Mouse (Mus musculus) brain, embryonic 14.5 days (tissue): ENCODE data around the gene Faap100.

Experiments
- CTCF ChIP-seq: fragments of 200-500 bp; IDR thresholded peaks from 2 replicates; pipeline ENCODE4 v1.5.1; 2012; ENCODE audit warnings: inconsistent platforms, mild to moderate bottlenecking, moderate library complexity, borderline replicate concordance; ENCODE audit not compliant: insufficient read depth, insufficient read length; ENCODE audit errors: extremely low read depth
- POLR2A ChIP-seq: fragments of 200-500 bp; IDR thresholded peaks from 2 replicates; pipeline ENCODE4 v1.6.1; 2012; ENCODE audit warnings: mild to moderate bottlenecking, inconsistent platforms, borderline replicate concordance; ENCODE audit not compliant: poor library complexity, insufficient read depth, insufficient read length, severe bottlenecking; ENCODE audit errors: extremely low read depth

DNA sequence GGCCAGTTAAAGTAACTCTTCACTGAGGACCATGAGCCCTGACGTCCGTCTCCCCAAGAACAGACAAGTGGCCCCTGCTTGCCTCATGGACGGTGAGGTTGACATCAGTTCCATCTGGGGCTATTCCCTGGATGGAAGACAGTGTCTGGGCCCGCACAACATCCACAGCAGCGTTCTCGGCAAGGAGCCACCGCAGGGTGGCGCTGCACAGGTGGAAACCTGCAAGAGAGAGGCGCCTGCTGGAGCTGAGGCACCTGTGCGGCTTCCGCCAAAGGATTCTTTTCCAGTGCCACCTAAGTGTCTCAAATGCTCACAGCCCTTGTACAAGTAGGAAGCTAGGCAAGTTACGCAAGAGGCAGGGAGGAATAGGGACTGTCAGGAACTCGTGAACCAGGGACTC, 5.5 kb downstream of the Faap100 start:
- TF ChIP-seq CTCF (no peak; the same call in 1 of the 2 replicates), POLR2A (no peak)
